Mouse (Mus musculus) mouse trophoblast stem cell (cell line): Measurements from ENCODE around the gene Hmgn5.

Experiments used
- in situ Hi-C, 2 experiments: fragments of 300-500 bp; cut with MseI, MboI; formaldehyde crosslinking; loops; 2 replicates in 1 of 2; 3 replicates in 1 of 2; pipeline ENCODE4 v1.15.1; 2025

The Hmgn5 gene

DNA sequence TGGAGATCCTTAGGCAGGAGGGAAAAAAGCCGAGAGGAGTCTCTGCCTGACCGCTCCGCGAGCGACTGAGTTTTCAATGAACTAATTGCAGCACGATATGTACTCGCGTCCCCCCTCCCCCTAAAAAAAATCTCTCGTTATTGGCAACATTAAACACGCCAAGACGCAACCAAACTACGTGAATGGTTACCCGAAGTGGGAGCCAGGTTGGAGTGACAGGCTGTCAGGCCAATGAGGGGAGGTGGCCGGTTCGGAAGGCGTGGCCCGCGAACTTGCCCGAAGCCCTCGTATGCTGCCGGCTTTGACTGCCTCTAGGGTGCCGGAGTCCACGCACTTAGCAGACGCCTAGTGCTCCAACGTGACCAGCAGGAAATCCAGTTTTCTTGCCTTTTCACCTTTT lies at the start of gene Hmgn5:
Hmgn5 (minus strand) TSS at position 122 of the 400 bp plus-strand sequence.
- in situ Hi-C loops, result no loop called here

GRCm38 (mm10) chrX:109047773-109048172 lies 34.6 kb upstream of the Hmgn5 start:
- in situ Hi-C loops, result no loop called here

DNA sequence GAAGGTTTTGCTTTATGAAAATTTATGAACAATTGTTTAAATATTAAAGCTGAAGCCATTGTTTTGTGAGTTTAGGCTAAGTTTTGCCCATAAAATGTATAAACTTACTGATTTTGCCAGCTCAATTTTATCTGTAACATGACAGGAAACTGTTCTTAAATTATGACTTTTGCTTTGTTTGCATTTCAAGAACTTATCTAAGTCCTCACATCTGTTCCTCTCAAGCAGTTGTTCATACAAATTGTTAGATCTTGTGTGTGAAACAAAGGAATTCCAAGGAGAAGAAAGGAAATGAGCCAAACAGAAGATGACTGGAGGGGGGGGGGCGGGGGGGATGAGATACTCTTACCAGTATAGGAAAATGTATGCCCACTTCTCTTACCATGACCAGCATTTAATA lies 13.0 kb upstream of the Hmgn5 start:
- in situ Hi-C loops, result no loop called here

- in situ Hi-C loops, result no loop called here
Measured at GRCm38 (mm10) chrX:109020858-109021257, 7.7 kb upstream of the Hmgn5 start.

DNA sequence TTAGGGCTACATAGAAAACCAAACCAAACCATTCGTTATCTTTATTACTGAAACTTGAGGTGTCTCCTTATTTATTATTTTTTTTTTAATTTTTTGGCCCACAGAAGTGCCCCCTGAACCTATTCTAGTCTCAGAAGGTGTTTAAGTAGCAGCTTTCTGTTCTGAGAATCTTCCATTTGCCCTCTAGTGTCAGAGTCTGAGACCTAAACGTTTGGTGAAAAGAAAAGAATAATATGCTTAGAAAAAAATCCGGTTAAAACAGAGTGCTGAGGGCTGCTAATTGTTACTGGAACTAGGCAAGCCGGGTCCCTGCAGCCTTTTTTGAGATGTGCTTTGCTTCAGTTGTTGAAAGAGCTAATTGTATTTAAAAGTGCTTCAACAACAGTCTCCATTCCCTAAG lies 962 bp upstream of the Hmgn5 start:
- in situ Hi-C loops, result no loop called here

GRCm38 (mm10) chrX:109013686-109014085 lies 482 bp upstream of the Hmgn5 start:
- in situ Hi-C loops, result no loop called here

DNA sequence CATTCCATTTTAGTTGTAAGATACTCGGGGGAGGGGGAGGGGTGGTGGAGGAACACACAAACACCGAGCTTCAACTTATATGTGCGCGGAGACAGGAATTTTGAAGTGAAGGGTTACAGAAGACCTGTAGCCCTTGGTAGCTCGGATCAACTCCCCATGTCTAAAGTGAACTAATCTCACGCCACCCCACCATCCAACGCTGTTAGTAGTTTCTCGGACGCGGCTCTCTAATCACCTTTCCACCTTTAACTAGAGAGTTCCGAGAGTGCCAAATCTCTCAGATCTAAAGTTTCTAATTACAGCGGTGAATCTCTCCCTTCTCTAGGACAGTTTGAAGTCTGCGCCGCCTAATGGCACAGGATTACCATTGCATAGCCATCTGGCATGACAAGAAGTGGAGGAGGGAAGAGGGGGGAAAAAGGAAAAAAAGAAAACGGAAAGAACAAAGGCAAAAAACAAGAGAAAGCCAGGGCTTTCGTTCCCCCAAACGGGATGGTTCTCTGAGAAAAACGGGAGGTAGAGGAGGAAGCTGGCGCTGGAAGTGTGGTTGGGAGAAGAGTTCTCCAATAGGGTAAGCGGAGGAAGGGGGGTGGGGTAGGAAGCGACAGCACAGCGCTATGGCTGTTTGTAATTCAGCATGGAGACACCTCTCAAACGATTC lies 703 bp downstream of the Hmgn5 start:
- in situ Hi-C loops, result no loop called here

- in situ Hi-C loops, result no loop called here
Measured at GRCm38 (mm10) chrX:109011611-109012185, 1.5 kb downstream of the Hmgn5 start.

DNA sequence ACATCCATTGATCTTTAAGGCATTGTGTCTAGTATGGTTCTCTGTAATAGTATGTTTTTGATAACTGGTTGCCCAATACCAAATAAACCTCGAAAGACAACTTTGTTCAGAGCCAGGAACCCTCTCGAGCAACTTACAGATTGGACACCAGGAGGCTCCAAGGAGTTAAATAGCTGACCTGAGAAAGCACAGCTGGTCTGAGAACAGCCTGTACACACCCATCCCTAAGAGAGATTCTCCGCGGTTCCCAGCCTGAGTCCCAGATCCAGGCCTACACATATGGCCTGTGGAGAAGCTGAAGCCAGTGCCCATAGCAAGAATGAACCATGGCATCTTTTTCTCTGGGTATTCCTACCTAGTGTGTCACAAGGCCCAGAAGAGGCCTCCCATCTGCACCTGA lies 11.9 kb downstream of the Hmgn5 start:
- in situ Hi-C loops, result no loop called here
